Mouse (Mus musculus) liver, embryonic 16.5 days (tissue): ENCODE measurements around the gene Ifit2. TPM values are rescaled to one million over a fixed set of nuclear protein-coding genes. Genes with fewer than 3 reads are reported as not detected.

Experiments
- ATAC-seq: fragments of 200-750 bp; cut with Nextera tagmentation; 2 replicates; pipeline ENCODE4 v1.8.0; 2017; ENCODE audit warnings: low read depth, mild to moderate bottlenecking, moderate number of reproducible peaks, moderate library complexity
- H3K27ac ChIP-seq: fragments of 300-500 bp; sonication (generic); 2 replicates; pipeline ENCODE4 v1.5.1; 2014; ENCODE audit warnings: mild to moderate bottlenecking, low read length
- H3K27me3 ChIP-seq: fragments of 300-500 bp; sonication (generic); 2 replicates; pipeline ENCODE4 v1.6.1; 2014; ENCODE audit warnings: low read depth, low read length, mixed read lengths; ENCODE audit not compliant: control insufficient read depth, insufficient read depth
- H3K36me3 ChIP-seq: fragments of 300-500 bp; sonication (generic); 2 replicates; pipeline ENCODE4 v1.6.1; 2014; ENCODE audit warnings: mild to moderate bottlenecking; ENCODE audit not compliant: control insufficient read depth, insufficient read depth
- H3K4me1 ChIP-seq: fragments of 300-500 bp; sonication (generic); 2 replicates; pipeline ENCODE4 v1.6.1; 2014; ENCODE audit warnings: low read depth, low read length, mixed read lengths; ENCODE audit not compliant: control insufficient read depth
- H3K4me2 ChIP-seq: fragments of 300-500 bp; sonication (generic); 2 replicates; pipeline ENCODE4 v1.6.1; 2014; ENCODE audit warnings: low read depth, low read length, mixed read lengths
- H3K4me3 ChIP-seq: fragments of 300-500 bp; sonication (generic); 2 replicates; pipeline ENCODE4 v1.5.1; 2014; ENCODE audit warnings: low read depth, mild to moderate bottlenecking, low read length
- H3K9ac ChIP-seq: fragments of 300-500 bp; sonication (generic); 2 replicates; pipeline ENCODE4 v1.6.1; 2014; ENCODE audit warnings: low read depth, low read length
- H3K9me3 ChIP-seq: fragments of 300-500 bp; sonication (generic); replicated peaks from 2 replicates; pipeline ENCODE4 v1.6.1; 2016; ENCODE audit warnings: low read length; ENCODE audit not compliant: control insufficient read depth
- WGBS: fragments of 180-500 bp; shearing (Covaris S2); extraction: QIAGEN DNeasy Blood & Tissue Kit; methylation state at CpG from one replicate; pipeline ENCODE4 v1.1.7; 2014; ENCODE audit not compliant: insufficient replicate concordance; 5-methylcytosine and 5-hydroxymethylcytosine counted together
- polyA plus RNA-seq: library from polyadenylated mRNA; unstranded; fragments of >200 nt; fragmentation: Nextera tagmentation; extraction: Ambion mirVana; gene quantifications from 2 replicates; pipeline ENCODE4 v1.2.1, GENCODE M21; 2015

The Ifit2 gene
- polyA plus RNA-seq, 1 experiment from 2014 or later: 2.8 TPM

DNA sequence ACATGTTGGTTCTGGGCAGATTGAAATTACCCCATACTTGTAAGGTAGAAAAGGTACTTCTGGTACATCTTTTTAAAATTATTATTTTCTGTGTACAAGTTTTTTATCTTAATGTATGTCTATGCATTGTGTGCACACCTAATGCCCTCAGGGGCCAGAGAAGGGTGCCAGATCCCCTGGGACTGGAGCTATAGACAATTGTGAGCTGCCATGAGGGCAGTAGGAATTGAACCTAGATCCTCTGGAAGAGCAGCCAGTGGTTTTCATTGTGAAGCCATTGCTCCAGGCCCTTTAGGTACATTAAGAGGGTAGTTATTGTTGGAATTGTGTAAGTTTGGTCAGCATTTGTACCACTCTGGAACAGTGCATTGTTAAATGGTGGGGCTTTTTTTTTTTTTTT lies 3.6 kb downstream of the Ifit2 start:
- Histone ChIP-seq H3K36me3 (no peaks in the 10 kb centered on the region), H3K4me3 (no peak overlapping the region), H3K4me1 (peaks cover 9% of the 10 kb centered on the region), H3K9ac (no peak overlapping the region), H3K27me3 (no peaks in the 10 kb centered on the region), H3K9me3 (no peaks in the 10 kb centered on the region), H3K4me2 (no peak overlapping the region), H3K27ac (no peak overlapping the region)
- no peak for ATAC-seq

DNA sequence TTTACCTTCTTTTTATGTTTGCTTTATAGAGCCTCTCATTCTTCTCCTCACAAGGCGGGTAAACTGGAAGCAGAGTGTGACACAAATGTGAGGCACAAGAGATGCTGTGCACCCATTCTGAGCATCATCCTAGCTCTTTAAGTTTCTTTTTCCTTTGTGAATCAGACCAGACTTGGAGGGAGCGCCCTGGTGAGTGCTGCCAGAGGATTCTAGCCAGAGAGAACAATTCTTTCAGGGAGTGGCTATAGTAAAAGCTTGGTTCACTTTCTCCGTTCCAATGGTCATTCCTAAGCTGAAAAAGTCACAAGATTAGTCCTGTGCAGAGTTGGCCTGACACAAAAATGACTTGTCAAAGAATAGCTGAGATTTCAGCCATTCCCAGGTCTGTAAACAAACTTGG lies 6.1 kb downstream of the Ifit2 start:
- H3K4me1 ChIP-seq: peaks cover 4% of the 10 kb centered on the region; the same call in 1 of the 2 replicates
- no peak for ATAC-seq

DNA sequence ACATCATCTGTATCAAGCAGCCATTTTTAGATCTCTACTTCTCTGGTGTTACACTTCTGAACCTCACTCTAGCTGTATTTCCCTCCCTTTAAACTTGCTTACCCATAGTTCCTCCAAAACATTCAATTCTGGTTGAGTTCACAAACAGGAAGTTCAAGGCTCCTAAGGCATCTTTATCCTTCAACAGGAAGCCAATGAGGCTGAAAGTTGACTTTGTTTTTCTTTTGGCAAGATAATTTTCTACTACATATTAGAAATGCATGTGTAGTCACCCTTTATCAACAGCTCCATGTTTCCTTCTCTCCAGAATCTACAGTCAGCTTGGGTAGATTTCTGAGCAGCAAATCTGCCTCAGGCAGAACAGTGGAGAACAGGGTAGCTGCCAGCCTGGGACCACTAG lies 12.1 kb downstream of the Ifit2 start:
- peak; percentile 27; the same call in 1 of the 2 replicates for ATAC-seq
- Histone ChIP-seq H3K27ac (no peak overlapping the region), H3K4me1 (no peaks in the 10 kb centered on the region), H3K4me3 (no peak overlapping the region), H3K36me3 (no peaks in the 10 kb centered on the region), H3K9me3 (no peaks in the 10 kb centered on the region), H3K9ac (no peak overlapping the region), H3K27me3 (no peaks in the 10 kb centered on the region), H3K4me2 (no peak overlapping the region)

More for the DNA sequence above, 6.1 kb downstream of the Ifit2 start:
- Histone ChIP-seq H3K9me3 (no peaks in the 10 kb centered on the region), H3K36me3 (no peaks in the 10 kb centered on the region), H3K9ac (no peak overlapping the region), H3K4me2 (no peak overlapping the region), H3K27me3 (no peaks in the 10 kb centered on the region), H3K27ac (no peak overlapping the region), H3K4me3 (no peak overlapping the region)
- 48% methylated on average over 3 of the region's 3 CpGs for WGBS

DNA sequence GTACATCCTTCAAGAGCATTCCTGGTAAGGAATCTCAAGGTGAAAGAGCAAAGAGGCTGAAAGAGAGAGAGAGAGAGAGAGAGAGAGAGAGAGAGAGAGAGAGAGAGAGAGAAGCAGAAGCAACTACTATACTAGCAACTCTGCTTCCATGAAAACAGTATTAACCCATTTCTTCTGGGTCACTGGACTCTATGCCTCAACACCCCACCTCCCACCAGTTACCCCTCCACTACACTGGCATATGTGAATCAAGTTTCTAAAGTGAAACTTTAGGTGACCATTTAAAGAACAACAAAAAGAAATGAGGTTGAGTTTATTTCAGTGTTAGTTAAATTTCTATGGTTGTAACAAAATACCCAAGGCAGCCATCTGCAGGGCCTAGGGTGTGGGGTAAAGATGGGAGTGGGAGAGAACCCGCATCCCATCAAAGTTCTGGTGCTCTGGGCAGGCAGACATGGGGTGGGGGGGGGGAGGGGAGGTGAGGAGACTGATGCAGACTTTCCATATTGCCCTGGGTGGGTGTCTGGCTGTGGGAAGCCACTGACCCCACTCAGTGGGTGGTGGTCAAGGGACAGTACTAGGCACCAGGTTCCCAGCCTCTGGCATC lies 15.8 kb downstream of the Ifit2 start:
- Histone ChIP-seq H3K4me3 (no peak overlapping the region), H3K27me3 (no peaks in the 10 kb centered on the region), H3K27ac (no peak overlapping the region), H3K9me3 (no peaks in the 10 kb centered on the region), H3K4me1 (no peaks in the 10 kb centered on the region), H3K9ac (no peak overlapping the region), H3K4me2 (no peak overlapping the region), H3K36me3 (no peaks in the 10 kb centered on the region)
- ATAC-seq: no peak
- 65% methylated on average over 1 of the region's 1 CpGs for WGBS

DNA sequence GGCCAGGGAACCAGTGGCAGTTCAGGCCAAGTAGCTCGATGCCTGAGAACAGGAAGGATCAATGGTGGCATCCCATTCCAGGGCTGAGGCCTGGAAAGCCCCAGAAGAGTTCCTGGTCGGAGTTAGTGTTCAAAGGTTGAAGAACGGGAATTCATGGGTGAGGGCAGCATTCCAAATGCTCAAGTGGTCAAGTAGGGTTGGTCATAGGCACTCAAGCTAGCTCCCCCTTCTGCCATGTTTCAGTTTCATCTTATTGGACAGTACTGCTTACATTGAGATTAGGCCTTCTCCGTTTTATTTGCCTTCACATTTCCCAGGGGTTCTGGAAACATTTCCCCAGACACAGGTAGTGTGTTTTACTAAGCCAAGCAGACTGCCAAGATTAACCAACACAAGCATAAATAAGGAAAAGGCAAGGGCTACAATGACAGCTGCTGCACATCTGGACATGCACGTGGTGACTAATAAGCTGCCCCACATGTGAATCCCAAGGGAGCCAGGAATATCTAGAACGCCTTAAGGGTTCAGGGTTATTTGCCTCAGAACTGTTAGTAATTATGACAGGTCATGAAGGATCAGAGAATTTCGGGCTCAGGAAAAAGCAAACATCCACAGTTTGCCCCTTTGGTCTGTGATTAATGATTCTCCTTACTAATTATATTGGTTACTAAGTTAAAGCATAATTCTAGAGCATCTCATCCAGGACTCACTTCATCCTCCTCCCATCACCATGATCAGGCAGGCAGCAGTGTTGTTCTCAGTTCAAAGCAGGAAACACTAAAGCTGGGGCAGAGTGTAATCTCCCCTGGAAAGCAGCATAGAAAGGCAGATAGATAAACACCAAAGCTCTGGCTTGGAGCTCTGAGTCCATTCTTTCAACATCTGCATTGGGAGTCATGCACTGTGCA lies 18.7 kb downstream of the Ifit2 start:
- Histone ChIP-seq H3K9me3 (no peaks in the 10 kb centered on the region), H3K27ac (no peak overlapping the region)
- WGBS: 62% methylated on average over 7 of the region's 7 CpGs

DNA sequence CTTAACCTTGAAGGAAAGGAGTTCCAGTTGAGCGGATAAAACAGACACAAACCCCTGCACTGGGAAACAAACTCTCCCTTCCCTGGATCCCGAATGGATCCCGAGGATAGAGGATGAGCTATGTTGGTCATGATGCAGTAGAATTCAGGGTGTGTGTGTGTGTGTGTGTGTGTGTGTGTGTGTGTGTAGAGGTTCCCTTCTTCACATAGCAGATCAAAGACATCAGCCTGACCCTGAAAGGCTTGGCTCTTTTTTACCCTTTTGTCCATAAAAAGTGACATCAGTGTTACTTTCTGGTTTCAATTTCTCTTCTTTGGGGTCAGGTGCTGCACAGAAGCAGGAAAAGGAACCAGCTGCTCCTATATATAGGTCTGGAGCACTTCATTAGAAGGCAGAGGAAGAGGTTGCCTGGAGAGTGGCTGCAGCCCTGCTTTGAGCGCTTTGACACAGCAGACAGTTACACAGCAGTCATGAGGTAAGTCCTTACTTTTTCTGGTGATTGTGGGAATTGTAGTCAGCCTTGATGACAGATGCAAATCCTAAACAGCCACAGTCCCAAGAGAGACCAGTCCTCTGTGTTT lies 19.5 kb downstream of the Ifit2 start:
- Histone ChIP-seq H3K27ac (no peak overlapping the region), H3K36me3 (no peaks in the 10 kb centered on the region), H3K27me3 (no peaks in the 10 kb centered on the region), H3K9me3 (no peaks in the 10 kb centered on the region), H3K4me1 (no peaks in the 10 kb centered on the region), H3K4me2 (no peak overlapping the region), H3K9ac (no peak overlapping the region), H3K4me3 (no peak overlapping the region)
- WGBS: 60% methylated on average over 4 of the region's 4 CpGs
- ATAC-seq: no peak

More for the DNA sequence above, 18.7 kb downstream of the Ifit2 start:
- no peak overlapping the region for H3K4me3 ChIP-seq
- H3K36me3 ChIP-seq: no peaks in the 10 kb centered on the region
- no peak overlapping the region for H3K4me2 ChIP-seq
- H3K9ac ChIP-seq: no peak overlapping the region
- no peaks in the 10 kb centered on the region for H3K27me3 ChIP-seq
- ATAC-seq: no peak
- no peaks in the 10 kb centered on the region for H3K4me1 ChIP-seq

DNA sequence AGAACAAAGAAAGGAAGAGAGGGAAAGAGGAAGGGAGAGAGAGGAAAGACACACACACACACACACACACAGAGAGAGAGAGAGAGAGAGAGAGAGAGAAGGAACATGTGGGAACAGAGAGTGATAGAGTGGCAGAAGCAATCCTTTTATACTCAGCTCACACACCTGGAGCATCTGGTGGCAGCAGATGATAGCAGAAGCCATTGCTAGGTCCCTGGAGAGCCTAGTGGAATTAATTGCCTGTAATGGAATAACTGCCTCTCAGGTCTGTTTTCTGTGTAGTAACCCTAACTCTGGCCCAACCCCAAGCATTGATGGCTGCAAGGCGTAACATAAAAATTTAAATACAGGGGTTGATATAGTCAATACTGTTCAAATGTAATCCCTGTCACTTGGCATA lies 20.6 kb downstream of the Ifit2 start:
- Histone ChIP-seq H3K4me3 (no peak overlapping the region), H3K4me1 (no peaks in the 10 kb centered on the region), H3K9ac (no peak overlapping the region), H3K36me3 (no peaks in the 10 kb centered on the region), H3K27ac (no peak overlapping the region), H3K27me3 (no peaks in the 10 kb centered on the region), H3K4me2 (no peak overlapping the region), H3K9me3 (no peaks in the 10 kb centered on the region)
- no peak for ATAC-seq
- WGBS: 77% methylated on average over 1 of the region's 1 CpGs

DNA sequence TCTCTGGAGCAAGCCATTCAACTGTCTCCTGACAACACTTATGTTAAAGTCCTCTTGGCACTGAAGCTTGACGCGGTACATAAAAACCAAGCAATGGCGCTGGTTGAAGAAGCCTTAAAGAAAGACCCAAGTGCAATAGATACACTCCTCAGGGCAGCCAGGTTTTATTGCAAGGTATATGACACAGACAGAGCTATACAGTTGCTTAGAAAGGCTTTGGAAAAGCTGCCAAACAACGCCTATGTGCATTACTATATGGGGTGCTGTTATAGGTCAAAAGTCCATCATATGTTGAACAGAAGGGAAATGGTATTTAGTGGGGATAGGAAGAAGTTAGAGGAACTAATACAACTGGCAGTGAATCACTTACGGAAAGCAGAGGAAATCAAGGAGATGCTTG lies 23.2 kb downstream of the Ifit2 start:
- no peak for ATAC-seq
- H3K4me2 ChIP-seq: no peak overlapping the region

DNA sequence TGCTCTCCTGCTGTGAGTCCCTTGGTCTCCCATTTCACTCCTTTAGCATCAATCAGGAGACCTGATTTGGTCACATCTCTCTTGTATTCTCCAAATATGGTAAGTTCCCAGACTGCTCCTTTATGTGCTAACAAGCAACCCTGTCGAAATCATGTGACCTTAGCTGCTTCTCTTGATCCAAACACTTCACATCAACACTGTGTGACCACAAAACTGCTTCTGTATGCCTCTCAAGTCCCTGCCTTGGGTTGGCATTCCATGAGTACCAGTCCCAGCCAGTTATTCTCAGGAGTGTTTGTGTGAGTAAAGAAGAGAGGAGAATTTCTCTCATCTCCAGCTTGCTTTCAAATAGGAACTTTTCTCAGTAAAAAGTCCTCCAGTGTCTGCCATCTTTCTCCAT lies 26.6 kb downstream of the Ifit2 start:
- ATAC-seq: no peak
- H3K27ac ChIP-seq: no peak overlapping the region
- no peak overlapping the region for H3K9ac ChIP-seq
- H3K36me3 ChIP-seq: no peaks in the 10 kb centered on the region
- no peak overlapping the region for H3K4me3 ChIP-seq
- WGBS: 43% methylated on average over 1 of the region's 1 CpGs
- no peaks in the 10 kb centered on the region for H3K4me1 ChIP-seq
- no peak overlapping the region for H3K4me2 ChIP-seq
- no peaks in the 10 kb centered on the region for H3K27me3 ChIP-seq
- no peaks in the 10 kb centered on the region for H3K9me3 ChIP-seq

More for the DNA sequence above, 23.2 kb downstream of the Ifit2 start:
- Histone ChIP-seq H3K9me3 (no peaks in the 10 kb centered on the region), H3K4me1 (no peaks in the 10 kb centered on the region), H3K4me3 (no peak overlapping the region), H3K27ac (no peak overlapping the region), H3K36me3 (no peaks in the 10 kb centered on the region), H3K27me3 (no peaks in the 10 kb centered on the region), H3K9ac (no peak overlapping the region)
- 72% methylated on average over 5 of the region's 5 CpGs for WGBS
